Mouse (Mus musculus): ENCODE measurements around the gene Gamt.
A peak's percentile ranks its signal among the peaks of the same experiment; 100 is the strongest.
"Not testable (repeated sequence)": the region's sequence is repeated elsewhere in the genome, so short reads cannot be mapped to it uniquely, and the experiment has no call there.

Gamt gene

DNA sequence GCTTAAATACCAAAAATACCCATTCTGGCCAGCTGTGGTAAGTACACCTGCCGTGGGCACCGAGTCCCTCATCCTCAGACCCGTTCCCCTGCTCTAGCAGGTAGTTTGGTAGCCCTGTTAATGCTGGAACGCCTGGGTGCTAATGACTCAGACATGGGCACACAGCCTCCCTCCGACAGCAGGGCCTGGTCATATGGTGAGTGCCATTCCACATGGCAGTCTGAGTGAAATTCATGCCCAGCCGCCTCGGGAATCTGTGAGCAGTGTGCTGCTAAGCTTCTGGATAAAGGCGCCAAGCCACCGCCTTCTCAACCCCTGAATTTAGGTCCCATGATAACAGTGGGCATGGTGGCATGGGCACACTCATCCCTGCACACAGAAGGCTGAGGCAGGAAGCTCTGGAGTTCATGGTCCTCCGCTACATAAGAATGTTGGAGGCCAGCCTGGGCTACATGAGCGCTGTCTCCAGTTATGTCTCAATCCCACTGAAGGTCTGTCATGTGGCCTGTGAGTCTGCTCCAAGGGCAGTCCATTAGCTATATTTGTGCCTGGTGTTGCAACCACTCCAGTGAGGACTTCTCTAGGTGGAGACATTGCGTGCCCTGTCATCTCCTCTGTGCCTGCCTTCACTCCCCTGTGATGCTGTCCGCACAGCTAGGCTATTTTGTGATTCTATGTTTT, 24.5 kb downstream of the Gamt start:
- no peak for DNase-seq (ENCODE audit: extremely low spot score, low read depth, low spot score)

DNA sequence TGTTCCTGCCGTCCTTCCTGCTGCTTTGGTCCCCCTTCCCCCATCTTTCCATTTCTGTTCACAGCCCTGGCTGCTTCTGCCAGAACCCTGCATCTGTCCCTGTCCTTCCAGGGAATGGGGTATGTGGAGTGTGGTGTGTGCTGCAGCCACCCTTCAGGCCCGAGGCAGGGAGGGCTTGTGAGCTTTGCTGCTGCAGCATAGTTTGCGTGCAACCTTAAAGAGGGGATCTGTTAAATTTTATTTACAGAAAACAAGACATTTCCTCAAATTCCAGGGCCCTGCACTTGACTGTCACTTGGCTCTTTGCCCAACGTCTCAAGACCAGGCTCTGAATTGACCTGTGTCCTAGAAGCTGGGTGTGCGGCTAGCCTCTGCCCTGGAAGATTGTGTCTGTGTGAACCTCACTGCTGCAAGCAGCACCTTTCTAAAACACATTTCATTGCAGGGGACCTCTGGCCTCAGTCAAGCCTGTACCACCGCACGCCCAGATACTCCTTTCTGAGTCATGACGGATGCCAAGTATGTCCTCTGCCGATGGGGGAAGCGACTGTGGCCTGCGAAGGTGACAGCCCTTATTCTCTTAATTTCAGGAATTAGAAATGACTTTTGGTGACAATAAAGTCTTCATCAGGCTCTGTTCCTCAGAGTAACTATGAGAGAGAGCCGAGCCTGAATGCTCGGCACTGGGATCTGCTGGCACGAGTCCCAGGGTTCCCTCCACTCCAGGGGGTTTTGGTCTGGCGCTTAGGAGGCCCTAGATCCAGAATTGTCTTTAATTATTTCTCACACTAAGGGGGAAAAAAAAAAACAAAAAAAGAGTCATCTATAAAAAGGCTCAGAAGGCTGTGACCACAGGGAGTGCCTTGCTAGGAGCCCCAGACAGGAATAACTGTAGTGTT, 32.7 kb downstream of the Gamt start:
- DNase-seq (ENCODE audit: extremely low spot score, low read depth, low spot score): no peak

DNA sequence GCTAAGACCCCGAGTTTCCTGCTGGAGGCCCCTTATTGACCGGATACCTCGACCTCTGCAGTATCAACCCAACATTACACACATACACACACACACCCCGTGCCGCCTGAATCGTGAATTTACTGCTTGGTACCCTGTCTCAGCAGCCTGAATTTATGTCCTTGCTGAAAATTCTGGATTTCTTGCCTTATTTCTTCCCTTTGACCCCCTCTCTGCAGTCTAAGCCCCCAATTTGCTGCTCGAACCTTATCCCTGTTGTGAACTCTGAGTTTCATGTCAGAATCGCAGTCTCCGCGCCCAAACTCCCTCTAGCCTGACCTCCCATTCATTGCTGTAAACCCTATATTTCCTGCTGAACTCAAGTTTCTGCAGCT, 33.7 kb downstream of the Gamt start:
- no peak for DNase-seq (ENCODE audit: extremely low spot score, low read depth, low spot score)

DNA sequence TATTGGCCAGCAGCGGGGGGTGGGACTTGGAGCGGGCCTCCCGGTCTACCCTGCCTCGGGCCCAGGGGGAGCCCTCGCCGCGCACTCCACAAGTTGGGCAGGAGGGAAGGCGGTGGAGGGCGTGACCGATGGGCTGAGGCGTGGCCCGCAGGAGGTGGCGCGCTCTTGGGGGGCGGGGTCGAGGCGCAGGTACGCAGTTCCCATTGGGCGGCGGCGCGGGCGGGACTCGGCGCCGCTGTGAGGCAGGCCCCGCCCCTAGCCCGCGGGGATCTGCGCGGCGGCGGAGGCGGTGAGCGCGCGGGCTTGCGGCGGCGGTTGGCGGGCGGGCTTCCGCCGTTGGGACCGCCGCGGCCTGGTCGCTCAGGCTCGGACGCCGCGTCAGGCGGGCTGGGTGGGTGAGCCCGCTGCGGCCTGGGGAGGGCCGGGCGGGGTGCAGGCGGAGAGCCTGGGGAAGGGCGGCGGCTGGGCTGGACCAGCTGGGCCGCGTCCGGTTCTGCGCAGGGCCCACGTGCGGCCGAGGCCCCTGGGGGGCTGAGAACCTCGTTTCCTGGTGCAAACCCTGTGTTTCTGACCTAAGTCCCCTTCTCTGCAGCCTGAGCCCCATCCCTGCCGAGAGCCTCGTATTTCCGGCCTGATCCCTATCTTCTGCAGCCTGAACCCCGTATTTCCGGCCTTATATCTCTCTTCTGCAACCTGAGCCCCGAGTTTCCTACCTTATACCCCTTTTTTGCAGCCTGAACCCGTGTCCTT, 34.2 kb downstream of the Gamt start, which contains the start of gene Mum1:
Gene Mum1 (plus strand): TSS at position 19 of the 750 bp plus-strand sequence.
- peak; percentile 89 for DNase-seq (ENCODE audit: extremely low spot score, low read depth, low spot score)

DNA sequence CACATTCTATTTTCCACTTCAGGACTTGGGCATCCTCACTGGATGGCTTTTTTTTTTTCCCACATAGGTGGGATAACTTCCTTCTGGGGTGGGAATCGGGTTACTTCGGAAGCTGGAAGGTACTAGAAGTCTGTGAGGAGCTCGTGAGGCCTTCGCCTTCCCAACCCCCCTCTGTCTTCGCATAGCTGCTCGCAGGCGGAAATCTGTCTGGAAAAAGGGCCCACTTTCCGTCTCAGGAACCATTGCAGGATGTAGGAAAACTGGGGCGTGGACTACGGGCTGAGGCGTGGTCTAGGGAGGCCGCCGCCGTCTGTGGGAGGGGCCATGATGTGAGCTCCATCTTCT, 34.8 kb downstream of the Gamt start:
- no peak for DNase-seq (ENCODE audit: extremely low spot score, low read depth, low spot score)

DNA sequence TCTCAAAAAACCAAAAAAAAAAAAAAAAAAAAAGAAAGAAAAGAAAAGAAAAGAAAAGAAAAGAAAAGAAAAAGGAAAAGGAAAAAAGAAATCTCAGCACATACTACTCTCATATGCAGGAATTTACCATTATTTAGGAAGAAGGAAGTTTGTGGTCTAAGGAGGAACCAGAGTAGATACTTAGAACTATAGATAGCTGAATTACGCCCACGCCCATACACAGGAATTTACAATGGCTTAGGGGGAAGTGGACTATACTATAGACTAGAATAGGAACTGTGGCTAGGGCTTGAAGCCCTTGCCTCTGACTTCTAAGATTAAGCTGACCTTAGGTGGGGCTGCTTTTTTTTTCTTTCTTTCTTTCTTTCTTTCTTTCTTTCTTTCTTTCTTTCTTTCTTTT, 37.7 kb downstream of the Gamt start:
- DNase-seq (ENCODE audit: extremely low spot score, low read depth, low spot score): not testable (repeated sequence)

DNA sequence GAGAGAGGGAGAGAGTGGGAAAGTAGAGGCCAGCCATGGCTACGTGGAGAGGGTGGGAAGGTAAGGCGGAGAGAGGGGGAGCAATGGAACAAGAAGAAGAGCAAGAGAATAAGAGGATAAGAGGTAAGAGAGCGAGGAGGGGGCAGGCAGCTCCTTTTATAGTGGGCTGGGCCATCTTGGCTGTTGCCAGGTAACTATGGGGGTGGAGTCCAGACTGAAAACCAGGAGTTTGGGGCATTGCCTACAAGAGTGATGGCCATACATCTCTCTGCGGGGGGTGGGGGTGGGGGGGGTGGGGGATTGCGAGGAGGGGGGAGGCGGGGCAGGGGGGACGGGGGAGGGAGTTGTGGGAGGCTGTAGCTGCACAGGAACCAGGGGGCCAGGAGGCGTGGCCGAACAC, 40.1 kb downstream of the Gamt start:
- no peak for DNase-seq (ENCODE audit: extremely low spot score, low read depth, low spot score)

DNA sequence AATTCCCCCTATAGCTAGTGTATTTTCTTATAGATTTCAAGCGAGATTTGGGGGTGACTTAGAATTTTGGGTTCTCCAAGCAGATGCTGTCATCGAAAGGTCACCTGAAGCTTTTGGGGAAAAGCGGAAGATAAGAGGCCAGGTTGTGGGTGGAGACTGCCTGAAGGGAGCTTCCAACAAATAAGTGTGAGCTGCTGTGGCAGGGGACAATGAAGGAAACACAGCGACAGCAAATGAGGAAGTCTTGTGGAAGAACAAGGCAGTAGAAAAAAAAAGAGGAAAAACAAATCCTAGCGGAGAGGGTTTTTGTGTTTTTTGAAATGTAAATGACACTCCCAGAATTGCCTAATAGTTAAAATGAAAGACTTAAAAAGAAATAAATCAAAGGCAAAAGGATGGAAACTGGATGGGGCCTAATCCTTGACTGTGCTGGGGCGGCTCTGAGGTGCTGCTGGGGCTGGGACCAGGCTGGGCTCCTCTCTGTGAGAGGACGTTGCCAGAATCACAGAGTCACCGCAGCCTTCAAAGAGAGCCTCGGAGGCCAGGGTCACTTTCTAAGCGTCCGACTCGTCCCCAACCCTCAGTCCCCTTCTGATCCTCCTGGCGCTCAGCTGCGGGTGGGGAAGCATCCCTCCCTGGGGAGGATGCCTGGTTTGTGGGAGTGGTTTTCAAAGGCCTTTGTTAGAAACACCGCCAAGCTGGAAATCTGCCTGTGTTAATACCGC, 45.6 kb downstream of the Gamt start:
- DNase-seq (ENCODE audit: extremely low spot score, low read depth, low spot score): no peak

DNA sequence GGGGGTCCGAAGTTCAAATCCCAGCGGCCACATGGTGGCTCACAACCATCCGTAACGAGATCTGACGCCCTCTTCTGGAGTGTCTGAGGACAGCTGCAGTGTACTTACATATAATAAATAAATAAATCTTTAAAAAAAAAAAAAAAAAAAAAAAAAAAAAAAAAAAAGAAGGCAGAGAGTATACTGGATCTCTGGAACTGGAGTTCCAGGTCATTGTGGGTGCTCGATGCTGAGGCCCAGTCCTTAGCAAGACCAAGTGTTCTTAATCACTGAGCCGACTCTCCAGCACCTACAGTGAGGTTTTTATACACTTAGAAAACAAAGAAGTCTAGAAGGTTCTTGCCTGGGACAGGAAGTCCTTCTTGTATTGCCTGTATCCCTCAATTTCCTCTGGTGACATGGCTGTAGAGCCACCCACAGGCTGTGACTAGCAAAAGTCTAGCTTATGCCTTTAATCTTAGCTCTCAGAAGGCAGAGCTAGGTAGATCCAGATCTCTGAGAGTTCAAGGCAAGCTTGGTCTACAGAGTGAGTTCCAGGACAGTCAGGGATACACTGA, 49.2 kb downstream of the Gamt start:
- not testable (repeated sequence) for DNase-seq (ENCODE audit: extremely low spot score, low read depth, low spot score)

DNA sequence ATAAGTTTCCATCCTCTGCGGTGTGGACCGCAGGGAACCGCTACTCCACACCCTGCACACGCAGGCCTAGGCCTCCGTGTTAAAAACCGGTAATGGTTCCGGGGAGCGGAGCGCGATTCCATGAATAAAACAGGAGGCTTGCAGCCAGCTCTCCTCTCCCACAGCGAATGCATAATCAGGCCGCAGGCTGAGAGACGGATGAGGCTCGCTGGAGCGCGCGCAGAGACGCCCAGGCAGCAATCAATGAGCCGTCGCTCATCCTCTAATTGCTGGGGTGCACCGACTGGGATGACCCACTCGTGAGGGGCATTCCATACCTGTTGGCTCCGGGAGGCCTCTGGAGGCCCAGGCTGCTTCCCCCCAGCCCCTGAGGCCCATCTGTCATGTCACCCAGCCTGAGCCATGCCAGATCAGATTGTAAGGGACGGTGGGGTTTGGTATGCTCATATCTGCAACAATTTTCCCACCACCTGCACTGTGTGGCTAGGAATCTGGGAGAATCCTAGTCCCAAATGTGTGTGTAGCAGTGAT, 51.9 kb downstream of the Gamt start:
- no peak for DNase-seq (ENCODE audit: extremely low spot score, low read depth, low spot score)

DNA sequence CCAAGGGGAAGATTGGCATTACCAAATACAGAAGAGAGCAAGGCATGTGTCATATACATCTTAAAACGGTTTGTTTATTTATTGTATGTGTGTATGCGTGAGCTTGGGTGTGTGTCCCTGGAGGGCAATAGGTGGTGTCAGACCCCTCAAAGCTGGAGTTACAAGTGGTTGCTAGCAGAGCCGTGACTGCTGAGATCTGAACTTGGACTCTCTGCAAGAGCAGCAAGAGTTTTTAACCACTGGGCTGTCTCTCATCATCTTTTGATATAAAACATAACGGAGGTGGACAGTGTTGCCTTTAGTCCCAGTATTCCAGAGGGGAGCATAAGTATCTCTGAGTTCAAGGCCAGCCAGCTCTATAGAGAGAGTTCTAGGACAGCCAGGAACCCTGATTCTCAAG, 52.6 kb downstream of the Gamt start:
- DNase-seq (ENCODE audit: extremely low spot score, low read depth, low spot score): no peak

All from hindlimb bud, embryonic 11.5 days (tissue).